Mouse (Mus musculus): ENCODE measurements around the gene Gm6812. TPM values are rescaled to one million over a fixed set of nuclear protein-coding genes. Genes with fewer than 3 reads are reported as not detected.

Gene Gm6812
- not detected for polyA plus RNA-seq (2017; shearing (Covaris generic))

DNA sequence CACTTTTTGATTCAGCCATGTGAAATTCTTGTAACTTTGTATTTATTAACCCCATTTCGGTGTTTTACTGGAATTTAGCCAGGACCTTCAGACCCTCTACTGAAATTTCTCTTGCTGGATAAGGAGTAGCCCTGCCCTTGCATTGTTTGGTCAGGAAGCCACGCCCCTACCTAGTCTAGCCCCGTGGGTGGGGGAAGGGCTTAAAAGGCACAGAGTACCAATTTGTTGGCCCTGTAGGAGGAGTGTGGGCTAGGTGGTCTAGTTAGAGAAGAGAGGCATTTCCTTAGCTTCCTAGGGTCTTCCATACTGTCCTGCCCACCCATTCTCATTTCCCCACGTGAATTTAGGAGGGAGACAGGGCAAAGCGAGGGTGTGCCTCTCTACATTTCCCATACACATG is at the start of gene Gm6812:
Gm6812 (minus strand) TSS at position 101 of the 400 bp plus-strand sequence.

Other genes starting within 250 kb of the Gm6812 start
- 63.3 TPM for gene Fmr1, start 214.5 kb downstream of the Gm6812 start, polyA plus RNA-seq (2017; shearing (Covaris generic))
- not detected for gene Fmr1nb, start 131.2 kb downstream of the Gm6812 start, polyA plus RNA-seq (2017; shearing (Covaris generic))
- 1.4 TPM for gene Gm14698, start 72.0 kb downstream of the Gm6812 start, polyA plus RNA-seq (2017; shearing (Covaris generic))